Mouse (Mus musculus): Measurements from ENCODE around the gene 0610030E20Rik. TPM values are rescaled to one million over a fixed set of nuclear protein-coding genes. Genes with fewer than 3 reads are reported as not detected.
A peak's percentile ranks its signal among the peaks of the same experiment; 100 is the strongest.

The 0610030E20Rik gene
- total RNA-seq, 2 experiments from 2014 or later, result 16.9 to 17.2 TPM

- no peak for DNase-seq
Observed at GRCm38 (mm10) chr6:72350214-72350613, 3.1 kb downstream of the 0610030E20Rik start.

- no peak for DNase-seq
Observed at GRCm38 (mm10) chr6:72352636-72353405, 5.7 kb downstream of the 0610030E20Rik start.

- no peak for DNase-seq
Observed at GRCm38 (mm10) chr6:72354025-72354424, 6.9 kb downstream of the 0610030E20Rik start.

GRCm38 (mm10) chr6:72355066-72355911, 8.2 kb downstream of the 0610030E20Rik start, which contains the start of gene Tmem150a:
Gene Tmem150a (plus strand): TSS chr6:72355447.
- DNase-seq, result peak; percentile 73 to 75

- no peak for DNase-seq
Observed at GRCm38 (mm10) chr6:72356001-72356532, 8.9 kb downstream of the 0610030E20Rik start.

GRCm38 (mm10) chr6:72357164-72358079, 10.3 kb downstream of the 0610030E20Rik start:
- no peak for DNase-seq

GRCm38 (mm10) chr6:72358086-72358764, 11.1 kb downstream of the 0610030E20Rik start:
- no peak for DNase-seq

GRCm38 (mm10) chr6:72359343-72359742, 12.2 kb downstream of the 0610030E20Rik start:
- no peak for DNase-seq

GRCm38 (mm10) chr6:72359891-72360598, 12.9 kb downstream of the 0610030E20Rik start:
- DNase-seq, result no peak

GRCm38 (mm10) chr6:72360599-72360935, 13.4 kb downstream of the 0610030E20Rik start:
- no peak for DNase-seq

GRCm38 (mm10) chr6:72361121-72361551, 14.0 kb downstream of the 0610030E20Rik start:
- DNase-seq, result no peak

GRCm38 (mm10) chr6:72362132-72363028, 15.3 kb downstream of the 0610030E20Rik start:
- peak; percentile 95 to 96 for DNase-seq

- DNase-seq, result no peak
Observed at GRCm38 (mm10) chr6:72364009-72364408, 16.9 kb downstream of the 0610030E20Rik start.

GRCm38 (mm10) chr6:72364985-72365384, 17.9 kb downstream of the 0610030E20Rik start:
- no peak for DNase-seq

GRCm38 (mm10) chr6:72366304-72366703, 19.2 kb downstream of the 0610030E20Rik start:
- DNase-seq, result no peak

- DNase-seq, result no peak
Observed at GRCm38 (mm10) chr6:72366844-72367443, 19.8 kb downstream of the 0610030E20Rik start, which contains the start of gene Rnf181. Gene Rnf181 (minus strand): TSS chr6:72366956.

GRCm38 (mm10) chr6:72367460-72367974, 20.4 kb downstream of the 0610030E20Rik start:
- no peak for DNase-seq

- no peak for DNase-seq
Observed at GRCm38 (mm10) chr6:72369557-72369956, 22.4 kb downstream of the 0610030E20Rik start.

- DNase-seq, result no peak
Observed at GRCm38 (mm10) chr6:72370091-72370490, 23.0 kb downstream of the 0610030E20Rik start.
